Mouse (Mus musculus): Measurements from ENCODE around the gene Lmf1.
A peak's percentile ranks its signal among the peaks of the same experiment; 100 is the strongest.

Gene Lmf1

GRCm38 (mm10) chr17:25578920-25579319 is at the start of gene Lmf1:
TSS of gene Lmf1 (plus strand) at chr17:25579085.
- DNase-seq, result peak; percentile 99

GRCm38 (mm10) chr17:25530357-25531022 is 48.4 kb upstream of the Lmf1 start:
- no peak for DNase-seq

GRCm38 (mm10) chr17:25538945-25539875 is 39.7 kb upstream of the Lmf1 start:
- peak; percentile 77 for DNase-seq

GRCm38 (mm10) chr17:25540731-25541130 is 38.2 kb upstream of the Lmf1 start:
- DNase-seq, result no peak

GRCm38 (mm10) chr17:25541768-25542167 is 37.1 kb upstream of the Lmf1 start:
- no peak for DNase-seq

- DNase-seq, result no peak
These were observed 31.9 kb upstream of the Lmf1 start for GRCm38 (mm10) chr17:25547026-25547425.

- no peak for DNase-seq
These were observed 28.9 kb upstream of the Lmf1 start for GRCm38 (mm10) chr17:25550020-25550419.

GRCm38 (mm10) chr17:25551313-25551712 is 27.6 kb upstream of the Lmf1 start:
- no peak for DNase-seq

- no peak for DNase-seq
These were observed 23.7 kb upstream of the Lmf1 start for GRCm38 (mm10) chr17:25555159-25555558.

- no peak for DNase-seq
These were observed 22.9 kb upstream of the Lmf1 start for GRCm38 (mm10) chr17:25555666-25556629.

- no peak for DNase-seq
These were observed 22.1 kb upstream of the Lmf1 start for GRCm38 (mm10) chr17:25556630-25557354.

GRCm38 (mm10) chr17:25559634-25560033 is 19.3 kb upstream of the Lmf1 start:
- DNase-seq, result no peak

GRCm38 (mm10) chr17:25560554-25561222 is 18.2 kb upstream of the Lmf1 start:
- no peak for DNase-seq

GRCm38 (mm10) chr17:25561223-25562028 is 17.5 kb upstream of the Lmf1 start:
- no peak for DNase-seq

GRCm38 (mm10) chr17:25564481-25564880 is 14.4 kb upstream of the Lmf1 start:
- DNase-seq, result no peak

GRCm38 (mm10) chr17:25565244-25565643 is 13.6 kb upstream of the Lmf1 start:
- DNase-seq, result peak; percentile 63

GRCm38 (mm10) chr17:25565860-25566600 is 12.9 kb upstream of the Lmf1 start:
- DNase-seq, result no peak

- DNase-seq, result no peak
These were observed 11.6 kb upstream of the Lmf1 start for GRCm38 (mm10) chr17:25567261-25567660.

- peak; percentile 67 for DNase-seq
These were observed 11.1 kb upstream of the Lmf1 start for GRCm38 (mm10) chr17:25567745-25568144.

- peak; percentile 45 for DNase-seq
These were observed 10.7 kb upstream of the Lmf1 start for GRCm38 (mm10) chr17:25568206-25568605.
